Mouse (Mus musculus) CD4-positive, CD25-positive, alpha-beta regulatory T cell, adult 2 months (primary cell): ENCODE results near the gene Hoxd10.

Experiments used
- DNase-seq: peaks from one replicate; pipeline ENCODE4 v3.0.0-alpha.2; 2012; ENCODE audit warnings: low read depth, low spot score

Hoxd10 gene

GRCm38 (mm10) chr2:74730331-74730730, 38.6 kb downstream of the Hoxd10 start:
- no peak for DNase-seq

GRCm38 (mm10) chr2:74731055-74731454, 39.3 kb downstream of the Hoxd10 start:
- DNase-seq = no peak

GRCm38 (mm10) chr2:74731799-74732512, 40.2 kb downstream of the Hoxd10 start:
- no peak for DNase-seq

GRCm38 (mm10) chr2:74732513-74733316, 41.0 kb downstream of the Hoxd10 start:
- no peak for DNase-seq

GRCm38 (mm10) chr2:74733317-74733661, 41.6 kb downstream of the Hoxd10 start:
- DNase-seq = no peak

GRCm38 (mm10) chr2:74733765-74734164, 42.0 kb downstream of the Hoxd10 start:
- no peak for DNase-seq

- DNase-seq = no peak
These were observed 42.7 kb downstream of the Hoxd10 start for GRCm38 (mm10) chr2:74734451-74734850.

GRCm38 (mm10) chr2:74734996-74735811, 43.5 kb downstream of the Hoxd10 start:
- no peak for DNase-seq

GRCm38 (mm10) chr2:74735851-74736687, 44.3 kb downstream of the Hoxd10 start:
- DNase-seq = no peak

GRCm38 (mm10) chr2:74736688-74737577, 45.2 kb downstream of the Hoxd10 start:
- DNase-seq = no peak

GRCm38 (mm10) chr2:74737578-74738070, 45.9 kb downstream of the Hoxd10 start:
- DNase-seq = no peak

GRCm38 (mm10) chr2:74738623-74739475, 47.1 kb downstream of the Hoxd10 start:
- no peak for DNase-seq

GRCm38 (mm10) chr2:74739476-74739800, 47.7 kb downstream of the Hoxd10 start:
- DNase-seq = no peak

GRCm38 (mm10) chr2:74739869-74740268, 48.1 kb downstream of the Hoxd10 start:
- DNase-seq = no peak

- DNase-seq = no peak
These were observed 48.8 kb downstream of the Hoxd10 start for GRCm38 (mm10) chr2:74740311-74741091.

GRCm38 (mm10) chr2:74741252-74741978, 49.7 kb downstream of the Hoxd10 start:
- no peak for DNase-seq

GRCm38 (mm10) chr2:74741979-74742277, 50.2 kb downstream of the Hoxd10 start:
- DNase-seq = no peak
